Mouse (Mus musculus): ENCODE results near the gene Cdkn2b. TPM values are rescaled to one million over a fixed set of nuclear protein-coding genes. Genes with fewer than 3 reads are reported as not detected.

The Cdkn2b gene
- under 1 TPM in 1 of 2 experiments, not detected in 1; 0.76 TPM for polyA plus RNA-seq (2017; shearing (Covaris generic))

GRCm38 (mm10) chr4:89310491-89311254 is at the start of gene Cdkn2b:
Gene Cdkn2b (minus strand): TSS chr4:89311039.
- peak; percentile 94 for ATAC-seq

GRCm38 (mm10) chr4:89360349-89360748 is 49.5 kb upstream of the Cdkn2b start:
- no peak for ATAC-seq

- ATAC-seq, result no peak
Measured at GRCm38 (mm10) chr4:89359506-89359905, 48.7 kb upstream of the Cdkn2b start.

- ATAC-seq, result peak; percentile 27
Measured at GRCm38 (mm10) chr4:89353935-89354334, 43.1 kb upstream of the Cdkn2b start.

GRCm38 (mm10) chr4:89353071-89353582 is 42.3 kb upstream of the Cdkn2b start:
- ATAC-seq, result no peak

GRCm38 (mm10) chr4:89351474-89351873 is 40.6 kb upstream of the Cdkn2b start:
- peak; percentile 68 for ATAC-seq

- ATAC-seq, result peak; percentile 87
Measured at GRCm38 (mm10) chr4:89350938-89351451, 40.2 kb upstream of the Cdkn2b start.

- ATAC-seq, result peak; percentile 10
Measured at GRCm38 (mm10) chr4:89350391-89350790, 39.6 kb upstream of the Cdkn2b start.

- no peak for ATAC-seq
Measured at GRCm38 (mm10) chr4:89348842-89349241, 38.0 kb upstream of the Cdkn2b start.

- ATAC-seq, result no peak
Measured at GRCm38 (mm10) chr4:89313461-89313860, 2.6 kb upstream of the Cdkn2b start.

- no peak for ATAC-seq
Measured at GRCm38 (mm10) chr4:89309996-89310395, 843 bp downstream of the Cdkn2b start.

- ATAC-seq, result no peak
Measured at GRCm38 (mm10) chr4:89308001-89308400, 2.8 kb downstream of the Cdkn2b start.

GRCm38 (mm10) chr4:89306798-89307365 is 4.0 kb downstream of the Cdkn2b start:
- no peak for ATAC-seq

GRCm38 (mm10) chr4:89305691-89306090 is 5.1 kb downstream of the Cdkn2b start:
- no peak for ATAC-seq

GRCm38 (mm10) chr4:89303281-89303995 is 7.4 kb downstream of the Cdkn2b start:
- no peak for ATAC-seq

- no peak for ATAC-seq
Measured at GRCm38 (mm10) chr4:89302129-89302528, 8.7 kb downstream of the Cdkn2b start.

- no peak for ATAC-seq
Measured at GRCm38 (mm10) chr4:89299721-89300120, 11.1 kb downstream of the Cdkn2b start.

- ATAC-seq, result peak; percentile 2
Measured at GRCm38 (mm10) chr4:89295441-89296220, 15.2 kb downstream of the Cdkn2b start.

GRCm38 (mm10) chr4:89294486-89295440 is 16.1 kb downstream of the Cdkn2b start, which contains the start of gene Cdkn2a:
Gene Cdkn2a (minus strand): TSS chr4:89294653.
- peak; percentile 85 for ATAC-seq

GRCm38 (mm10) chr4:89294091-89294485 is 16.8 kb downstream of the Cdkn2b start:
- ATAC-seq, result no peak

- no peak for ATAC-seq
Measured at GRCm38 (mm10) chr4:89293516-89293915, 17.3 kb downstream of the Cdkn2b start.
